Mouse (Mus musculus) adrenal gland, postnatal 36 days (tissue): ENCODE measurements around the gene Pbrm1. TPM values are rescaled to one million over a fixed set of nuclear protein-coding genes. Genes with fewer than 3 reads are reported as not detected.
A peak's percentile ranks its signal among the peaks of the same experiment; 100 is the strongest.

Experiments
- DNase-seq, 2 experiments: peaks; one replicate each; pipeline ENCODE4 v3.0.0; 2021; ENCODE audit warnings: mixed read lengths in 1 of 2
- long read RNA-seq, 2 experiments: library from polyadenylated mRNA; stranded (forward); transcript quantifications; one replicate each; pipeline ENCODE4 v2.0.0; 2021; ENCODE audit warnings: borderline sequencing depth in 2 of 2
- total RNA-seq, 2 experiments: library from RNA; stranded (reverse); gene quantifications; 2 replicates each; pipeline ENCODE4 v1.2.3; 2021

The Pbrm1 gene
- total RNA-seq: 10 to 100 TPM; 56.9 to 57.6 TPM
- long read RNA-seq, experiment 1, partial matches to known transcripts: 9 of 12 reads
- long read RNA-seq, experiment 1, other reads (novel, unspliced or antisense): 3 of 12 reads
- long read RNA-seq, experiment 2, partial matches to known transcripts: 1 of 1 reads
- long read RNA-seq, experiment 2, other reads (novel, unspliced or antisense): 0 of 1 reads

GRCm38 (mm10) chr14:31018860-31019291, at the start of gene Pbrm1, which contains the start of gene Gnl3:
Pbrm1 (plus strand) TSS chr14:31019138.
Gnl3 (minus strand) TSS chr14:31019152.
- peak; percentile 98 to 99 for DNase-seq

GRCm38 (mm10) chr14:30974204-30974603, 44.7 kb upstream of the Pbrm1 start:
- peak; percentile 32 to 60 for DNase-seq

GRCm38 (mm10) chr14:30976222-30976621, 42.7 kb upstream of the Pbrm1 start:
- no peak for DNase-seq

- no peak for DNase-seq
These were observed 22.5 kb upstream of the Pbrm1 start for GRCm38 (mm10) chr14:30996417-30996816.

- no peak for DNase-seq
These were observed 18.6 kb upstream of the Pbrm1 start for GRCm38 (mm10) chr14:31000356-31000755.

GRCm38 (mm10) chr14:31000816-31001306, 18.1 kb upstream of the Pbrm1 start:
- no peak for DNase-seq

- DNase-seq: peak; percentile 90 to 95
These were observed 17.4 kb upstream of the Pbrm1 start, which contains the start of the genes Glt8d1 and Spcs1 for GRCm38 (mm10) chr14:31001307-31002205. Glt8d1 (plus strand) TSS chr14:31001400. Spcs1 (minus strand) TSS chr14:31001672.

GRCm38 (mm10) chr14:31004527-31004926, 14.4 kb upstream of the Pbrm1 start:
- DNase-seq: no peak

- no peak for DNase-seq
These were observed 12.2 kb upstream of the Pbrm1 start for GRCm38 (mm10) chr14:31006779-31007178.

- no peak for DNase-seq
These were observed 7.3 kb upstream of the Pbrm1 start for GRCm38 (mm10) chr14:31011588-31011987.

- no peak for DNase-seq
These were observed 5.0 kb upstream of the Pbrm1 start for GRCm38 (mm10) chr14:31013928-31014327.

GRCm38 (mm10) chr14:31016063-31016462, 2.9 kb upstream of the Pbrm1 start:
- no peak for DNase-seq

- peak; percentile 32 to 40 for DNase-seq
These were observed 1.1 kb upstream of the Pbrm1 start for GRCm38 (mm10) chr14:31017854-31018253.

- DNase-seq: peak; percentile 83 to 93
These were observed 630 bp downstream of the Pbrm1 start for GRCm38 (mm10) chr14:31019331-31020205.

- no peak for DNase-seq
These were observed 3.6 kb downstream of the Pbrm1 start for GRCm38 (mm10) chr14:31022579-31022978.

- peak in 1 of 2 experiments; percentile 21 for DNase-seq
These were observed 6.8 kb downstream of the Pbrm1 start for GRCm38 (mm10) chr14:31025785-31026184.

- DNase-seq: no peak
These were observed 26.4 kb downstream of the Pbrm1 start for GRCm38 (mm10) chr14:31045296-31045695.

GRCm38 (mm10) chr14:31045817-31046216, 26.9 kb downstream of the Pbrm1 start:
- no peak for DNase-seq

GRCm38 (mm10) chr14:31062277-31062676, 43.3 kb downstream of the Pbrm1 start:
- DNase-seq: peak; percentile 5 to 40

GRCm38 (mm10) chr14:31069086-31069733, 50.3 kb downstream of the Pbrm1 start:
- DNase-seq: no peak

- no peak for DNase-seq
These were observed 59.8 kb downstream of the Pbrm1 start for GRCm38 (mm10) chr14:31078597-31079208.
